Mouse (Mus musculus): Measurements from ENCODE around the gene Runx1. TPM values are rescaled to one million over a fixed set of nuclear protein-coding genes. Genes with fewer than 3 reads are reported as not detected.

Runx1 gene
- polyA plus RNA-seq, 1 experiment, result 0.62 TPM

- TF ChIP-seq POLR2A (IDR thresholded peaks at IDR 0.05; ENCODE audit: control insufficient read depth, low read depth, low read length) (no peak), CTCF (IDR thresholded peaks at IDR 0.05; ENCODE audit: control insufficient read depth, insufficient read depth, insufficient replicate concordance, low read depth, low read length) (no peak)
- H3K36me3 ChIP-seq (ENCODE audit: control insufficient read depth, insufficient read depth, low read length), result no peaks in the 10 kb centered on the region
These were observed 46.0 kb downstream of the Runx1 start for GRCm38 (mm10) chr16:92779896-92780435.

GRCm38 (mm10) chr16:92779175-92779574 lies 46.8 kb downstream of the Runx1 start:
- TF ChIP-seq POLR2A (IDR thresholded peaks at IDR 0.05; ENCODE audit: control insufficient read depth, low read depth, low read length), result no peak
- TF ChIP-seq CTCF (IDR thresholded peaks at IDR 0.05; ENCODE audit: control insufficient read depth, insufficient read depth, insufficient replicate concordance, low read depth, low read length), result no peak
- Histone ChIP-seq H3K27ac (ENCODE audit: control insufficient read depth, insufficient read depth, low read depth, low read length) (no peak overlapping the region), H3K4me1 (ENCODE audit: control insufficient read depth, insufficient read depth, low read length) (peaks cover 3% of the 10 kb centered on the region; the same call in 1 of the 2 replicates), H3K36me3 (ENCODE audit: control insufficient read depth, insufficient read depth, low read length) (no peaks in the 10 kb centered on the region), H3K27me3 (ENCODE audit: control insufficient read depth, insufficient read depth, low read length) (no peaks in the 10 kb centered on the region), H3K4me3 (ENCODE audit: control insufficient read depth, low read depth, low read length) (no peak overlapping the region)

More at GRCm38 (mm10) chr16:92779896-92780435, 46.0 kb downstream of the Runx1 start:
- H3K27ac ChIP-seq (ENCODE audit: control insufficient read depth, insufficient read depth, low read depth, low read length), result no peak overlapping the region
- no peak overlapping the region for H3K4me3 ChIP-seq (ENCODE audit: control insufficient read depth, low read depth, low read length)
- peaks cover 3% of the 10 kb centered on the region; the same call in 1 of the 2 replicates for H3K4me1 ChIP-seq (ENCODE audit: control insufficient read depth, insufficient read depth, low read length)
- H3K27me3 ChIP-seq (ENCODE audit: control insufficient read depth, insufficient read depth, low read length), result no peaks in the 10 kb centered on the region

- Histone ChIP-seq H3K36me3 (ENCODE audit: control insufficient read depth, insufficient read depth, low read length) (no peaks in the 10 kb centered on the region), H3K27ac (ENCODE audit: control insufficient read depth, insufficient read depth, low read depth, low read length) (no peak overlapping the region), H3K4me3 (ENCODE audit: control insufficient read depth, low read depth, low read length) (no peak overlapping the region), H3K27me3 (ENCODE audit: control insufficient read depth, insufficient read depth, low read length) (no peaks in the 10 kb centered on the region), H3K4me1 (ENCODE audit: control insufficient read depth, insufficient read depth, low read length) (peaks cover 3% of the 10 kb centered on the region; the same call in 1 of the 2 replicates)
- TF ChIP-seq POLR2A (IDR thresholded peaks at IDR 0.05; ENCODE audit: control insufficient read depth, low read depth, low read length) (no peak), CTCF (IDR thresholded peaks at IDR 0.05; ENCODE audit: control insufficient read depth, insufficient read depth, insufficient replicate concordance, low read depth, low read length) (no peak)
These were observed 47.7 kb downstream of the Runx1 start for GRCm38 (mm10) chr16:92778096-92778780.

GRCm38 (mm10) chr16:92767862-92768261 lies 58.1 kb downstream of the Runx1 start:
- Histone ChIP-seq H3K36me3 (ENCODE audit: control insufficient read depth, insufficient read depth, low read length) (no peaks in the 10 kb centered on the region), H3K4me3 (ENCODE audit: control insufficient read depth, low read depth, low read length) (no peak overlapping the region), H3K4me1 (ENCODE audit: control insufficient read depth, insufficient read depth, low read length) (no peaks in the 10 kb centered on the region), H3K27me3 (ENCODE audit: control insufficient read depth, insufficient read depth, low read length) (no peaks in the 10 kb centered on the region), H3K27ac (ENCODE audit: control insufficient read depth, insufficient read depth, low read depth, low read length) (no peak overlapping the region)
- TF ChIP-seq POLR2A (IDR thresholded peaks at IDR 0.05; ENCODE audit: control insufficient read depth, low read depth, low read length), result no peak

- H3K27ac ChIP-seq (ENCODE audit: control insufficient read depth, insufficient read depth, low read depth, low read length), result no peak overlapping the region
- H3K36me3 ChIP-seq (ENCODE audit: control insufficient read depth, insufficient read depth, low read length), result no peaks in the 10 kb centered on the region
- H3K27me3 ChIP-seq (ENCODE audit: control insufficient read depth, insufficient read depth, low read length), result no peaks in the 10 kb centered on the region
- no peak overlapping the region for H3K4me3 ChIP-seq (ENCODE audit: control insufficient read depth, low read depth, low read length)
- no peaks in the 10 kb centered on the region for H3K4me1 ChIP-seq (ENCODE audit: control insufficient read depth, insufficient read depth, low read length)
- TF ChIP-seq CTCF (IDR thresholded peaks at IDR 0.05; ENCODE audit: control insufficient read depth, insufficient read depth, insufficient replicate concordance, low read depth, low read length) (no peak), POLR2A (IDR thresholded peaks at IDR 0.05; ENCODE audit: control insufficient read depth, low read depth, low read length) (no peak)
These were observed 58.5 kb downstream of the Runx1 start for GRCm38 (mm10) chr16:92767423-92767822.

GRCm38 (mm10) chr16:92764741-92765396 lies 61.1 kb downstream of the Runx1 start:
- Histone ChIP-seq H3K27me3 (ENCODE audit: control insufficient read depth, insufficient read depth, low read length) (no peaks in the 10 kb centered on the region), H3K4me1 (ENCODE audit: control insufficient read depth, insufficient read depth, low read length) (no peaks in the 10 kb centered on the region), H3K36me3 (ENCODE audit: control insufficient read depth, insufficient read depth, low read length) (no peaks in the 10 kb centered on the region), H3K4me3 (ENCODE audit: control insufficient read depth, low read depth, low read length) (no peak overlapping the region), H3K27ac (ENCODE audit: control insufficient read depth, insufficient read depth, low read depth, low read length) (no peak overlapping the region)
- TF ChIP-seq POLR2A (IDR thresholded peaks at IDR 0.05; ENCODE audit: control insufficient read depth, low read depth, low read length) (no peak), CTCF (IDR thresholded peaks at IDR 0.05; ENCODE audit: control insufficient read depth, insufficient read depth, insufficient replicate concordance, low read depth, low read length) (no peak)

- Histone ChIP-seq H3K36me3 (ENCODE audit: control insufficient read depth, insufficient read depth, low read length) (no peaks in the 10 kb centered on the region), H3K4me1 (ENCODE audit: control insufficient read depth, insufficient read depth, low read length) (no peaks in the 10 kb centered on the region), H3K27me3 (ENCODE audit: control insufficient read depth, insufficient read depth, low read length) (no peaks in the 10 kb centered on the region), H3K27ac (ENCODE audit: control insufficient read depth, insufficient read depth, low read depth, low read length) (no peak overlapping the region), H3K4me3 (ENCODE audit: control insufficient read depth, low read depth, low read length) (no peak overlapping the region)
- no peak for TF ChIP-seq CTCF (IDR thresholded peaks at IDR 0.05; ENCODE audit: control insufficient read depth, insufficient read depth, insufficient replicate concordance, low read depth, low read length)
- TF ChIP-seq POLR2A (IDR thresholded peaks at IDR 0.05; ENCODE audit: control insufficient read depth, low read depth, low read length), result no peak
These were observed 62.3 kb downstream of the Runx1 start for GRCm38 (mm10) chr16:92763666-92764065.
